Comparison of ENCODE assay signal across 8 mouse cellular contexts in the genomic region with DNA sequence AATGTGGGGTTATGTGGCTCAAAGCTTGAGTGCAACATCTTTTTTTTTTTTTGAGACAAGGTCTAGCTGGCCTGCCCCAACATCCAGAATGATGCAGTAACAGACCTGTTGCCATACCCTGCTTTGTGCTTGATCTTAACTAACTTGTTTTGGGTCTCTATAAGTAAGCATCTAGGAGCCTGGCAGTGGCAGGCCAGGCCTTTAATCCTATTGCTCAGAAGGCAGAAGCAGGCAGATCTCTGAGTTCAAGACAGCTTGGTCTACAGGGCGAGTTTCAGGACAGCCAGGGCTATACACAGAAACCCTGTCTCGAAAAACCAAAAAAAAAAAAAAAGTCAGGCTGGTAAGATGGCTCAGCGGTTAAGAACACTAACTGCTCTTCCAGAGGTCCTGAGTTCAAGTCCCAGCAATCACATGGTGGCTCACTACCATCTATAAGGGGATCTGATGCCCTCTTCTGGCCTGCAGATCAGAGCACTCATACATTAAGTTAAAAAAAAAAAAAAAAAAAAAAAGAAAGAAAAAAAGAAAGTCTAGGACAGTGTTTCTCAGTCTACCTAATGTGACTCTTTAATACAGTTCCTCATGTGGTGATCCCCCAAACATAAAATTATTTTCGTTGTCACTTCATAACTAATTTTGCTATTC. TPM values are rescaled to one million over a fixed set of nuclear protein-coding genes. Genes with fewer than 3 reads are reported as not detected.
A peak's percentile ranks its signal among the peaks of the same experiment; 100 is the strongest.
DNase-seq lines count a peak whose midpoint lies in the region; ATAC-seq and TF ChIP-seq lines count a peak whose summit lies in the region.

No protein-coding gene starts in this region.

- peak overlapping the region; percentile 86 for H3K27ac ChIP-seq in kidney, postnatal 0 days
- H3K27ac ChIP-seq in hindbrain, embryonic 13.5 days, result peak overlapping the region; percentile 99
- H3K27ac ChIP-seq in midbrain, embryonic 15.5 days, result peak overlapping the region; percentile 100

- H3K9me3 ChIP-seq in kidney, postnatal 0 days (replicated peaks; ENCODE audit: low read length), result no peaks in the 10 kb centered on the region
- H3K9me3 ChIP-seq in hindbrain, embryonic 13.5 days, result no peaks in the 10 kb centered on the region
- H3K9me3 ChIP-seq in midbrain, embryonic 15.5 days, result no peaks in the 10 kb centered on the region

- peak overlapping the region; percentile 32 for H3K4me3 ChIP-seq in kidney, postnatal 0 days (replicated peaks; ENCODE audit: low read depth, low read length)
- peak overlapping the region; percentile 65 for H3K4me3 ChIP-seq in hindbrain, embryonic 13.5 days
- peak overlapping the region; percentile 81 for H3K4me3 ChIP-seq in midbrain, embryonic 15.5 days

- peak; percentile 52 for TF ChIP-seq CTCF in kidney, postnatal 0 days (IDR thresholded peaks at IDR 0.05; ENCODE audit: low read depth)

- peak overlapping the region; percentile 51; the same call in 1 of the 2 replicates for H3K9ac ChIP-seq in kidney, postnatal 0 days (ENCODE audit: low read depth, low read length)
- peak overlapping the region; percentile 14; the same call in 1 of the 2 replicates for H3K9ac ChIP-seq in hindbrain, embryonic 13.5 days
- 0 out of 2 replicates have a peak overlapping the region, but pooled peaks have one; percentile 31 for H3K9ac ChIP-seq in midbrain, embryonic 15.5 days

- DNase-seq in kidney, postnatal 0 days (ENCODE audit: low spot score), result no peak
- DNase-seq in kidney, adult 9 months, result no peak
- peak; percentile 44 for DNase-seq in R1 (ENCODE audit: low read depth, low spot score)
- DNase-seq in right cerebral cortex, postnatal 4 days, result no peak

- ATAC-seq in kidney, postnatal 0 days (replicated peaks; ENCODE audit: low FRiP score, low read depth), result no peak
- ATAC-seq in hindbrain, embryonic 13.5 days (ENCODE audit: low FRiP score), result no peak
- no peak for ATAC-seq in midbrain, embryonic 15.5 days (replicated peaks)
- ATAC-seq in activated CD4-positive, CD25-positive, alpha-beta regulatory T cell, adult 4 months, result no peak
- ATAC-seq in megakaryocyte-erythroid progenitor cell, adult 5-6 weeks (replicated peaks; ENCODE audit: low FRiP score, low TSS enrichment, poor library complexity, severe bottlenecking), result no peak

- H3K27me3 ChIP-seq in kidney, postnatal 0 days (ENCODE audit: insufficient read depth, low read length), result no peaks in the 10 kb centered on the region
- H3K27me3 ChIP-seq in hindbrain, embryonic 13.5 days, result no peaks in the 10 kb centered on the region
- no peaks in the 10 kb centered on the region for H3K27me3 ChIP-seq in midbrain, embryonic 15.5 days (replicated peaks)

- peak overlapping the region; percentile 54 for H3K4me2 ChIP-seq in kidney, postnatal 0 days (ENCODE audit: low read length)
- peak overlapping the region; percentile 54 for H3K4me2 ChIP-seq in hindbrain, embryonic 13.5 days
- H3K4me2 ChIP-seq in midbrain, embryonic 15.5 days, result peak overlapping the region; percentile 49

- WGBS in kidney, postnatal 0 days, result 67% methylated on average over 4 of the region's 4 CpGs
- WGBS in hindbrain, embryonic 13.5 days, result 55% methylated on average over 4 of the region's 4 CpGs
- WGBS in midbrain, embryonic 15.5 days, result 65% methylated on average over 4 of the region's 4 CpGs

- H3K36me3 ChIP-seq in kidney, postnatal 0 days (ENCODE audit: insufficient read depth, low read length), result no peaks in the 10 kb centered on the region
- peaks cover 7% of the 10 kb centered on the region; the same call in 1 of the 2 replicates for H3K36me3 ChIP-seq in hindbrain, embryonic 13.5 days
- H3K36me3 ChIP-seq in midbrain, embryonic 15.5 days (replicated peaks), result no peaks in the 10 kb centered on the region

- peaks cover 12% of the 10 kb centered on the region; the same call in 1 of the 2 replicates for H3K4me1 ChIP-seq in kidney, postnatal 0 days (replicated peaks; ENCODE audit: insufficient read depth, low read length)
- peaks cover 25% of the 10 kb centered on the region for H3K4me1 ChIP-seq in hindbrain, embryonic 13.5 days (replicated peaks)
- peaks cover 18% of the 10 kb centered on the region for H3K4me1 ChIP-seq in midbrain, embryonic 15.5 days

RNA-seq across cellular contexts. Expression of gene Akt2, which starts 0.7 kb away (rescaled TPM):
- polyA plus RNA-seq in kidney, postnatal 0 days (2015; fragmentation: Nextera tagmentation; extraction: Ambion mirVana), result 74.3 and 75.3 TPM in 2 replicates
- 68.0 and 71.0 TPM in 2 replicates for polyA plus RNA-seq in hindbrain, embryonic 13.5 days (2015; fragmentation: Nextera tagmentation; extraction: Ambion mirVana)
- polyA plus RNA-seq in midbrain, embryonic 15.5 days (2015; fragmentation: Nextera tagmentation; extraction: Ambion mirVana), result 60.8 and 66.1 TPM in 2 replicates
- polyA plus RNA-seq in activated CD4-positive, CD25-positive, alpha-beta regulatory T cell, adult 4 months (2017; shearing (Covaris generic)), result 10 to 100 TPM; 43.6 to 48.5 TPM
- total RNA-seq in megakaryocyte-erythroid progenitor cell, adult 5-6 weeks (2014; fragmentation: Nextera tagmentation), result 61.9 and 65.5 TPM in 2 replicates
- 60.3 and 82.2 TPM in 2 replicates for total RNA-seq in megakaryocyte-erythroid progenitor cell, adult 5-6 weeks (2017)

RNA-seq across cellular contexts. Expression of gene 2310022A10Rik, which starts 37.7 kb away (rescaled TPM):
- 20.1 and 20.9 TPM in 2 replicates for polyA plus RNA-seq in kidney, postnatal 0 days (2015; fragmentation: Nextera tagmentation; extraction: Ambion mirVana)
- 32.1 and 34.0 TPM in 2 replicates for polyA plus RNA-seq in hindbrain, embryonic 13.5 days (2015; fragmentation: Nextera tagmentation; extraction: Ambion mirVana)
- 38.7 and 40.5 TPM in 2 replicates for polyA plus RNA-seq in midbrain, embryonic 15.5 days (2015; fragmentation: Nextera tagmentation; extraction: Ambion mirVana)
- 10 to 100 TPM; 14.9 to 18.7 TPM for polyA plus RNA-seq in activated CD4-positive, CD25-positive, alpha-beta regulatory T cell, adult 4 months (2017; shearing (Covaris generic))
- 30.3 and 38.1 TPM in 2 replicates for total RNA-seq in megakaryocyte-erythroid progenitor cell, adult 5-6 weeks (2014; fragmentation: Nextera tagmentation)
- 2.3 and 31.3 TPM in 2 replicates for total RNA-seq in megakaryocyte-erythroid progenitor cell, adult 5-6 weeks (2017)

RNA-seq across cellular contexts. Expression of gene Pld3, which starts 37.7 kb away (rescaled TPM):
- polyA plus RNA-seq in kidney, postnatal 0 days (2015; fragmentation: Nextera tagmentation; extraction: Ambion mirVana), result 109 and 118 TPM in 2 replicates
- polyA plus RNA-seq in hindbrain, embryonic 13.5 days (2015; fragmentation: Nextera tagmentation; extraction: Ambion mirVana), result 126 TPM in 2 replicates
- 156 and 157 TPM in 2 replicates for polyA plus RNA-seq in midbrain, embryonic 15.5 days (2015; fragmentation: Nextera tagmentation; extraction: Ambion mirVana)
- polyA plus RNA-seq in activated CD4-positive, CD25-positive, alpha-beta regulatory T cell, adult 4 months (2017; shearing (Covaris generic)), result 100 to 1,000 TPM; 149 to 193 TPM
- 9.4 and 9.8 TPM in 2 replicates for total RNA-seq in megakaryocyte-erythroid progenitor cell, adult 5-6 weeks (2014; fragmentation: Nextera tagmentation)
- 2.4 and 7.8 TPM in 2 replicates for total RNA-seq in megakaryocyte-erythroid progenitor cell, adult 5-6 weeks (2017)
